Mouse (Mus musculus): ENCODE results near the gene Olfr538. TPM values are rescaled to one million over a fixed set of nuclear protein-coding genes. Genes with fewer than 3 reads are reported as not detected.

The Olfr538 gene
- not detected for polyA plus RNA-seq (2017; shearing (Covaris generic))

DNA sequence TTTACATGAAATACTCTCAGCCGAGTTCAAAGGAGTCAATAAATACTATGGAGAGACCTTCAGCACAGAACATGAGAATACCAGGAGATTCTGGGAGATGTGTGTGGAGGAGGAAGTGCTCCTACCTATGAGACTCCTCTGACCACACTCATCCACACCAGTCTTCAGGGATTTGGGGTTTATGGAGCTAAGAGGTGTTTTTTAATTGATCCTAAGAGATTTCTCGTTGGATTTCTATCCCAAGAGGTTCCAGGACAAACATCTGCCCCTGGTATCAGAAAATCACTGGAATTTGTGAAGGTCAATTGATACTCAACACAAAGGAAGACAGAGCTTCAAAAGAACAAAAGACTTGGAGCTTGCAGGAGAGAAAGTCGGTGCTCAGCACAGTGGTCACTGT, at the start of gene Olfr538:
TSS of gene Olfr538 (plus strand) at position 301 of the 400 bp plus-strand sequence.

GRCm38 (mm10) chr7:140600969-140601368, 33.3 kb downstream of the Olfr538 start, which contains the start of gene Olfr46:
TSS of gene Olfr46 (plus strand) at chr7:140601269.

Other genes with a start within 250 kb of the Olfr538 start
- gene Olfr525, start 247.0 kb upstream of the Olfr538 start, polyA plus RNA-seq (2017; shearing (Covaris generic)) = 0.26 TPM
- gene Olfr527, start 233.9 kb upstream of the Olfr538 start, polyA plus RNA-seq (2017; shearing (Covaris generic)) = not detected
- 1.4 TPM for gene Olfr60, start 206.2 kb upstream of the Olfr538 start, polyA plus RNA-seq (2017; shearing (Covaris generic))
- 0.64 TPM for gene Olfr530, start 191.6 kb upstream of the Olfr538 start, polyA plus RNA-seq (2017; shearing (Covaris generic))
- gene Olfr531, start 165.0 kb upstream of the Olfr538 start, polyA plus RNA-seq (2017; shearing (Covaris generic)) = not detected
- gene Olfr532, start 146.2 kb upstream of the Olfr538 start, polyA plus RNA-seq (2017; shearing (Covaris generic)) = 0.10 TPM
- gene Olfr533, start 104.5 kb upstream of the Olfr538 start, polyA plus RNA-seq (2017; shearing (Covaris generic)) = not detected
- gene Olfr535, start 83.7 kb upstream of the Olfr538 start, polyA plus RNA-seq (2017; shearing (Covaris generic)) = not detected
- not detected for gene Olfr536, start 60.5 kb upstream of the Olfr538 start, polyA plus RNA-seq (2017; shearing (Covaris generic))
- not detected for gene Olfr46, start 33.4 kb downstream of the Olfr538 start, polyA plus RNA-seq (2017; shearing (Covaris generic))
- gene Olfr61, start 61.1 kb downstream of the Olfr538 start, polyA plus RNA-seq (2017; shearing (Covaris generic)) = not detected
- gene Olfr53, start 78.6 kb downstream of the Olfr538 start, polyA plus RNA-seq (2017; shearing (Covaris generic)) = not detected
- gene Olfr539, start 92.0 kb downstream of the Olfr538 start, polyA plus RNA-seq (2017; shearing (Covaris generic)) = not detected
- not detected for gene Olfr45, start 114.1 kb downstream of the Olfr538 start, polyA plus RNA-seq (2017; shearing (Covaris generic))
- gene Olfr541, start 129.4 kb downstream of the Olfr538 start, polyA plus RNA-seq (2017; shearing (Covaris generic)) = not detected
- gene Cyp2e1, start 195.9 kb downstream of the Olfr538 start, polyA plus RNA-seq (2017; shearing (Covaris generic)) = 0.31 TPM
- gene Syce1, start 220.0 kb downstream of the Olfr538 start, polyA plus RNA-seq (2017; shearing (Covaris generic)) = not detected

All from effector memory CD4-positive, alpha-beta T cell, adult 5 months (primary cell).